Mouse (Mus musculus): Measurements from ENCODE around the gene Suclg2. TPM values are rescaled to one million over a fixed set of nuclear protein-coding genes. Genes with fewer than 3 reads are reported as not detected.

The Suclg2 gene
- polyA plus RNA-seq, 1 experiment: 90.8 TPM

DNA sequence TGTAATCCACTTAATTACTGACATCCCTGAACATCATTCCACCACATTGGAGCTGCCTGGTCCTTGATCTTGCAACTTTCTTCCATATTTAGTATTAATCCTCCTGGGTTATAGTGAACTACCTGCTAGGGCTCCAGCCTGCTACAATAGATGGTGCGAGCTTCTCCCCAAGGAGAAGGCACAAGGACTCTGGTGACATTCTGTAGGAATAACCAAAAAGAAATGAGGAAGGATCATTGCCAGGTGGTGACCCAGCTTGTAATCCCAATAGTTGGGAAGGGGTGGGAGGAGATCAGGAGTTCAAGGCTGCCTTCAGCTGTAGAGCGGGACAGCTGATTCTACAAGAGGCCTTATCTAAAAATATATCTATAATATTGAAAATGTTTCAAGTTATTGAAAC is 41.6 kb downstream of the Suclg2 start:
- TF ChIP-seq EP300 (IDR thresholded peaks at IDR 0.05; ENCODE audit: insufficient read depth, low read depth, low read length) (no peak), POLR2A (IDR thresholded peaks at IDR 0.05; ENCODE audit: insufficient read depth, low read length) (no peak), CTCF (IDR thresholded peaks at IDR 0.05; ENCODE audit: low read depth, low read length) (no peak)
- Histone ChIP-seq H3K36me3 (ENCODE audit: control insufficient read depth, insufficient read depth, low read length, poor library complexity, severe bottlenecking) (no peaks in the 10 kb centered on the region), H3K27ac (ENCODE audit: insufficient read depth, low read length) (no peak overlapping the region), H3K9me3 (replicated peaks; ENCODE audit: control insufficient read depth, insufficient read depth, low read length, poor library complexity, severe bottlenecking) (no peaks in the 10 kb centered on the region), H3K4me3 (ENCODE audit: low read depth, low read length) (no peak overlapping the region), H3K27me3 (ENCODE audit: control insufficient read depth, insufficient read depth, low read length, poor library complexity, severe bottlenecking) (no peaks in the 10 kb centered on the region), H3K9ac (ENCODE audit: low read depth, poor library complexity, severe bottlenecking) (no peak overlapping the region), H3K4me1 (ENCODE audit: control insufficient read depth, insufficient read depth, low read length) (no peaks in the 10 kb centered on the region)

- H3K9me3 ChIP-seq (replicated peaks; ENCODE audit: control insufficient read depth, insufficient read depth, low read length, poor library complexity, severe bottlenecking): no peaks in the 10 kb centered on the region
- H3K36me3 ChIP-seq (ENCODE audit: control insufficient read depth, insufficient read depth, low read length, poor library complexity, severe bottlenecking): no peaks in the 10 kb centered on the region
- H3K9ac ChIP-seq (ENCODE audit: low read depth, poor library complexity, severe bottlenecking): no peak overlapping the region
- no peaks in the 10 kb centered on the region for H3K27me3 ChIP-seq (ENCODE audit: control insufficient read depth, insufficient read depth, low read length, poor library complexity, severe bottlenecking)
- TF ChIP-seq POLR2A (IDR thresholded peaks at IDR 0.05; ENCODE audit: insufficient read depth, low read length) (no peak), EP300 (IDR thresholded peaks at IDR 0.05; ENCODE audit: insufficient read depth, low read depth, low read length) (no peak), CTCF (IDR thresholded peaks at IDR 0.05; ENCODE audit: low read depth, low read length) (no peak)
- H3K4me3 ChIP-seq (ENCODE audit: low read depth, low read length): no peak overlapping the region
- no peaks in the 10 kb centered on the region for H3K4me1 ChIP-seq (ENCODE audit: control insufficient read depth, insufficient read depth, low read length)
- no peak overlapping the region for H3K27ac ChIP-seq (ENCODE audit: insufficient read depth, low read length)
These were observed 42.2 kb downstream of the Suclg2 start for GRCm38 (mm10) chr6:95676439-95676838.

DNA sequence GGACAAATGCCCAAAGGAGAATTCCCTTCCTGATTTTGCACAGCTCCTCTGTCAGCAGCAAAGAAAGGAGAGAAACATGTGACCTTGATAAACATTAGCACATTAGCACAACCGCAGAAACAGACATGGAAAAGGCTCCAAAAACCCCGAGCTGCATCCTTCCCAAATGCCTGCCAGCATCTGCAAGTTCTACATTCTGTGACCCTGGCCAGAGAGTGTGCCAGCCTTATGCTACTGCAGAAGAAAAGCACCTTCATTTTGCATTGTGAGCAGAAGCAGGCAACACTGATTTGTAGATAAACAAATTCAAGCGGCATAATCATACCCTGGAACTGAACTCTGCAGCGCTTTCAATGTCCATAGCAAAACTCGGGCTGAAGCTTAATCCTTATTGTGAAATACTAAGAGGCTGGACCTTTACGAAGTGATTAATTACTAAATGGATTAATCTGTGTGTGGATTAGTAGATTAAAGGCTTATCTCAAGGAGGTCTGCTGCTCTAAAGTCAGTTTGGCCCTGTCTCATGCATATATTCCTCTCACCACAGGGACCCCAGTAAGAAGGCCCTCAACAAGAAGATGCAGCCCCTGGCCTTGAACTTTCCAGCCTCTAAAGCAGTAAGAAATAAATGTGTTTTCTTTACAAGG is 43.4 kb downstream of the Suclg2 start:
- no peak for TF ChIP-seq EP300 (IDR thresholded peaks at IDR 0.05; ENCODE audit: insufficient read depth, low read depth, low read length)
- TF ChIP-seq POLR2A (IDR thresholded peaks at IDR 0.05; ENCODE audit: insufficient read depth, low read length): no peak
- TF ChIP-seq CTCF (IDR thresholded peaks at IDR 0.05; ENCODE audit: low read depth, low read length): no peak
- H3K27ac ChIP-seq (ENCODE audit: insufficient read depth, low read length): no peak overlapping the region
- H3K4me3 ChIP-seq (ENCODE audit: low read depth, low read length): no peak overlapping the region
- H3K9ac ChIP-seq (ENCODE audit: low read depth, poor library complexity, severe bottlenecking): no peak overlapping the region
- no peaks in the 10 kb centered on the region for H3K27me3 ChIP-seq (ENCODE audit: control insufficient read depth, insufficient read depth, low read length, poor library complexity, severe bottlenecking)
- no peaks in the 10 kb centered on the region for H3K36me3 ChIP-seq (ENCODE audit: control insufficient read depth, insufficient read depth, low read length, poor library complexity, severe bottlenecking)
- no peaks in the 10 kb centered on the region for H3K9me3 ChIP-seq (replicated peaks; ENCODE audit: control insufficient read depth, insufficient read depth, low read length, poor library complexity, severe bottlenecking)
- H3K4me1 ChIP-seq (ENCODE audit: control insufficient read depth, insufficient read depth, low read length): no peaks in the 10 kb centered on the region

DNA sequence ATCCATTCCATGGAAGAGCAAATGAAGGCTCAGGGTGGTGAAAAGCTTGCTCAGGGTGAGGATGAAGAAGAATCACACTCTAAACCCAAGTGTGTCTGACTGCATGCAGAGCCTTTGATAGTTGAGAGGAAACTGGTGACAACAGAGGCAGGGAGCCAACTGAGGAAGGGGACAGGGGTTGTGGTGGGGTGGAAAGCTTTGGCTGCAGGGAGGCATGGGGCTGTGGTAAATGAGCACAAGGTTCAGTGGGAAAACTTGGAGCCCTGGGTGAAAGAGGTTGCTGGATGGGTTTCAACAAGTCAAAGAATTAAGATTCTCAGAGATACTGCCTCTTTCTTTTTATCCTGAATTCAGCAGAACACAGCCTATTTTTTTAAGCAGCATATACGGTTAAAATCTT is 43.9 kb downstream of the Suclg2 start:
- Histone ChIP-seq H3K27me3 (ENCODE audit: control insufficient read depth, insufficient read depth, low read length, poor library complexity, severe bottlenecking) (no peaks in the 10 kb centered on the region), H3K27ac (ENCODE audit: insufficient read depth, low read length) (no peak overlapping the region), H3K4me1 (ENCODE audit: control insufficient read depth, insufficient read depth, low read length) (no peaks in the 10 kb centered on the region), H3K9me3 (replicated peaks; ENCODE audit: control insufficient read depth, insufficient read depth, low read length, poor library complexity, severe bottlenecking) (no peaks in the 10 kb centered on the region), H3K36me3 (ENCODE audit: control insufficient read depth, insufficient read depth, low read length, poor library complexity, severe bottlenecking) (no peaks in the 10 kb centered on the region), H3K9ac (ENCODE audit: low read depth, poor library complexity, severe bottlenecking) (no peak overlapping the region), H3K4me3 (ENCODE audit: low read depth, low read length) (no peak overlapping the region)
- TF ChIP-seq POLR2A (IDR thresholded peaks at IDR 0.05; ENCODE audit: insufficient read depth, low read length): no peak
- TF ChIP-seq CTCF (IDR thresholded peaks at IDR 0.05; ENCODE audit: low read depth, low read length): no peak
- no peak for TF ChIP-seq EP300 (IDR thresholded peaks at IDR 0.05; ENCODE audit: insufficient read depth, low read depth, low read length)

DNA sequence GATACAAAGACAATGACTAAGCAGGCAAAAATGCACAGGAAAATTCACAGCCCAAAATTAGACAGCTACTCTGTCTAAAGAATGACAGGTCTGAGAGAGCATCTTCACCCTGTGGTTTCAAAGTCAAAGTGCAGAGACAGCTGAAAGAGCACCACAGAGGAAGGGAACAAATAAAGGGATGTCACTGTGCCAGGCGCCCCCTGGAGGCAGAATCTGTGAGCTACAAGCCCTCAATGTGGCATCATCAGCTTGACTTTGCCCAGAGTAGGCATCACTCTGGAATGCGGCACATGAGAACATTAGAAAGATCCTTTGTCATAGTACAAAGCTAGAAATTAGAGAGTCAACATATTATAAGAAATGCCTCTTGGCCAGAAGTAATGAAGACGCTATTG is 49.3 kb downstream of the Suclg2 start:
- H3K27ac ChIP-seq (ENCODE audit: insufficient read depth, low read length): no peak overlapping the region
- no peaks in the 10 kb centered on the region for H3K36me3 ChIP-seq (ENCODE audit: control insufficient read depth, insufficient read depth, low read length, poor library complexity, severe bottlenecking)
- TF ChIP-seq POLR2A (IDR thresholded peaks at IDR 0.05; ENCODE audit: insufficient read depth, low read length) (no peak), CTCF (IDR thresholded peaks at IDR 0.05; ENCODE audit: low read depth, low read length) (peak; percentile 75)
- H3K4me1 ChIP-seq (ENCODE audit: control insufficient read depth, insufficient read depth, low read length): no peaks in the 10 kb centered on the region
- H3K9ac ChIP-seq (ENCODE audit: low read depth, poor library complexity, severe bottlenecking): no peak overlapping the region
- H3K4me3 ChIP-seq (ENCODE audit: low read depth, low read length): no peak overlapping the region
- no peaks in the 10 kb centered on the region for H3K9me3 ChIP-seq (replicated peaks; ENCODE audit: control insufficient read depth, insufficient read depth, low read length, poor library complexity, severe bottlenecking)
- H3K27me3 ChIP-seq (ENCODE audit: control insufficient read depth, insufficient read depth, low read length, poor library complexity, severe bottlenecking): no peaks in the 10 kb centered on the region

GRCm38 (mm10) chr6:95668629-95669334 is 49.8 kb downstream of the Suclg2 start:
- H3K4me3 ChIP-seq (ENCODE audit: low read depth, low read length): no peak overlapping the region
- H3K36me3 ChIP-seq (ENCODE audit: control insufficient read depth, insufficient read depth, low read length, poor library complexity, severe bottlenecking): no peaks in the 10 kb centered on the region
- H3K27me3 ChIP-seq (ENCODE audit: control insufficient read depth, insufficient read depth, low read length, poor library complexity, severe bottlenecking): no peaks in the 10 kb centered on the region
- TF ChIP-seq POLR2A (IDR thresholded peaks at IDR 0.05; ENCODE audit: insufficient read depth, low read length) (no peak), CTCF (IDR thresholded peaks at IDR 0.05; ENCODE audit: low read depth, low read length) (no peak), EP300 (IDR thresholded peaks at IDR 0.05; ENCODE audit: insufficient read depth, low read depth, low read length) (no peak)
- no peak overlapping the region for H3K27ac ChIP-seq (ENCODE audit: insufficient read depth, low read length)
- H3K4me1 ChIP-seq (ENCODE audit: control insufficient read depth, insufficient read depth, low read length): no peaks in the 10 kb centered on the region
- H3K9me3 ChIP-seq (replicated peaks; ENCODE audit: control insufficient read depth, insufficient read depth, low read length, poor library complexity, severe bottlenecking): no peaks in the 10 kb centered on the region
- no peak overlapping the region for H3K9ac ChIP-seq (ENCODE audit: low read depth, poor library complexity, severe bottlenecking)

Measured in ES-Bruce4 (cell line).